Mouse (Mus musculus) neural tube, embryonic 13.5 days (tissue): ENCODE data around the gene Gm1043. TPM values are rescaled to one million over a fixed set of nuclear protein-coding genes. Genes with fewer than 3 reads are reported as not detected.

Source experiments
- ATAC-seq: fragments of 200-750 bp; cut with Nextera tagmentation; 2 replicates; pipeline ENCODE4 v1.8.0; 2017; ENCODE audit warnings: low read depth, mild to moderate bottlenecking, moderate TSS enrichment, moderate library complexity
- H3K27ac ChIP-seq: fragments of 300-500 bp; sonication (generic); replicated peaks from 2 replicates; pipeline ENCODE4 v1.5.1; 2015; ENCODE audit warnings: moderate library complexity, mild to moderate bottlenecking, inconsistent platforms
- H3K27me3 ChIP-seq: fragments of 300-500 bp; sonication (generic); 2 replicates; pipeline ENCODE4 v1.6.1; 2015; ENCODE audit warnings: mild to moderate bottlenecking, inconsistent platforms
- H3K36me3 ChIP-seq: fragments of 300-500 bp; sonication (generic); 2 replicates; pipeline ENCODE4 v1.6.1; 2015; ENCODE audit warnings: mild to moderate bottlenecking, inconsistent platforms
- H3K4me1 ChIP-seq: fragments of 300-500 bp; sonication (generic); replicated peaks from 2 replicates; pipeline ENCODE4 v1.6.1; 2015; ENCODE audit warnings: inconsistent platforms
- H3K4me2 ChIP-seq: fragments of 300-500 bp; sonication (generic); 2 replicates; pipeline ENCODE4 v1.6.1; 2015; ENCODE audit warnings: inconsistent platforms, mild to moderate bottlenecking, moderate library complexity
- H3K4me3 ChIP-seq: fragments of 300-500 bp; sonication (generic); 2 replicates; pipeline ENCODE4 v1.5.1; 2015; ENCODE audit warnings: mild to moderate bottlenecking, inconsistent platforms
- H3K9ac ChIP-seq: fragments of 300-500 bp; sonication (generic); 2 replicates; pipeline ENCODE4 v1.6.1; 2015; ENCODE audit warnings: moderate library complexity, mild to moderate bottlenecking, inconsistent platforms
- H3K9me3 ChIP-seq: fragments of 300-500 bp; sonication (generic); 2 replicates; pipeline ENCODE4 v1.6.1; 2016; ENCODE audit warnings: inconsistent platforms
- WGBS: fragments of 180-500 bp; shearing (Covaris S2); methylation state at CpG from one replicate; pipeline ENCODE4 v1.1.7; 2015; 5-methylcytosine and 5-hydroxymethylcytosine counted together
- polyA plus RNA-seq: library from polyadenylated mRNA; unstranded; fragments of >200 nt; fragmentation: Nextera tagmentation; extraction: Ambion mirVana; gene quantifications from 2 replicates; pipeline ENCODE4 v1.2.1, GENCODE M21; 2015

Gm1043 gene
- polyA plus RNA-seq, 1 experiment from 2014 or later, result 1.2 TPM

DNA sequence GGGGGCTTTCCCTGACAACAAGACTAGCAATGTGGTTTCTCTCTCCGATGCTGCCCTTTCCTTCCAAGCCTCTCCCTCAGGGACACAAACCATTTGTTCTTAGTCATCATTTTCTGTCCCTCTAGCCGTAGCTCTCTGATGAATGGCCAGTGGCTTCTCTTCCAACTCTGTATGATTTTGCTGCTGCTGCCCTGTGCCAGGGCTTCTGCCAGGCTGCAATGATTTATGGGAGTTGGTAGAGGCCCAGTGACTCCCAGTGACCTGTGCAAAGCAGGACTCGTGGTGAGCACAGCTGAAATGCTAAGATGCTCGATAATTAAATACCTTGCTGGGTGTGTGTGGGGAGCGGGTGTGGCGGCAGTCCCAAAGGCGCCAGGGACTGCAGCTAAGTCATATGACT, 130.1 kb downstream of the Gm1043 start:
- Histone ChIP-seq H3K4me1 (peaks cover 48% of the 10 kb centered on the region), H3K36me3 (no peaks in the 10 kb centered on the region), H3K4me2 (no peak overlapping the region), H3K9me3 (no peaks in the 10 kb centered on the region), H3K27me3 (no peaks in the 10 kb centered on the region), H3K27ac (peak overlapping the region; percentile 85), H3K4me3 (no peak overlapping the region), H3K9ac (no peak overlapping the region)
- 55% methylated on average over 7 of the region's 7 CpGs for WGBS
- no peak for ATAC-seq

- Histone ChIP-seq H3K27ac (0 out of 2 replicates have a peak overlapping the region, but pooled peaks have one; percentile 10), H3K4me1 (peaks cover 52% of the 10 kb centered on the region), H3K4me3 (no peak overlapping the region), H3K9me3 (no peaks in the 10 kb centered on the region), H3K36me3 (no peaks in the 10 kb centered on the region), H3K4me2 (no peak overlapping the region), H3K27me3 (no peaks in the 10 kb centered on the region), H3K9ac (no peak overlapping the region)
- ATAC-seq, result no peak
- WGBS, result 40% methylated on average over 5 of the region's 5 CpGs
These were observed 134.4 kb downstream of the Gm1043 start for GRCm38 (mm10) chr5:37219615-37220014.

DNA sequence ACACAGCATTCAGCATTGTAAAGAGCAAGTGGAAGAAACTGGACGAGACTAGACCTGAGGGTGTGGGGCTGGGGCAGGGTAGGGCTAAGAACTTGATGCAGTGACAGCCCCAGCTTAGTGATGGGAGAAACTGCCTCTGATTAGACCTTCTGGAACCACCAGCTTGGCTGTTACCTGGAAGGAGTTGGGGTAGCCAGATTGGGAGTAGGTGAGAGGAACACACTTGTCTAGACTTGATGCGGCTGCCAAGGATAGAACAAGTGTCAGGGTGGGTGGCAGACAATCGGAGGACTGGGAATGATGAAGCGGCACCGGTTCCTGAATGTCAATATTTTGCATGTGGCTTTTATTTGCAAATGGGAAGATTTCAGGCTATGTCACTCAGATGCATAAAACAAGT, 135.4 kb downstream of the Gm1043 start:
- no peaks in the 10 kb centered on the region for H3K36me3 ChIP-seq
- H3K4me2 ChIP-seq, result no peak overlapping the region
- peak overlapping the region; percentile 81 for H3K27ac ChIP-seq
- WGBS, result 81% methylated on average over 5 of the region's 5 CpGs
- H3K4me1 ChIP-seq, result peaks cover 45% of the 10 kb centered on the region
- ATAC-seq, result no peak
- no peak overlapping the region for H3K9ac ChIP-seq
- no peak overlapping the region for H3K4me3 ChIP-seq
- no peaks in the 10 kb centered on the region for H3K9me3 ChIP-seq
- H3K27me3 ChIP-seq, result no peaks in the 10 kb centered on the region

DNA sequence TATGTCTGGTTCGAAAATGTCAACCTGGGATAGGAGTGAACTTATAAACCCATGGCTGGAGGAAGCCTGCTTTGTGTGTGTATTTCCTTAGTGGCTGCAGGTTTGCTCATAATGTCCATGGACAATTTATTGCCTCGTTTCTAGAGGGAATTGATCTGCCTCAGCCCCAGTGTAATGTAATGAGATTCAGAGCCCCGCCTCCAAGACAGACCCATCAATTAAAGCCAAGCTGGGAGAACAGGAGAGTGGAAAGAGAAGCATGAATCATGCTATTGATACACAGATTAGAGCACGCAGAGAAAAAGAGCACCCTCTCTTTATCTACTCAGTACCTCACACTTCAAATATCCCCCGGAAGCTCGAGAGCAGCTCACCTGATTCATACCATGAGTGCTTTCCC, 136.4 kb downstream of the Gm1043 start:
- Histone ChIP-seq H3K9ac (no peak overlapping the region), H3K4me3 (no peak overlapping the region), H3K4me2 (no peak overlapping the region), H3K36me3 (no peaks in the 10 kb centered on the region), H3K4me1 (peaks cover 45% of the 10 kb centered on the region), H3K9me3 (no peaks in the 10 kb centered on the region), H3K27ac (peak overlapping the region; percentile 81), H3K27me3 (no peaks in the 10 kb centered on the region)
- ATAC-seq, result peak; percentile 79
- 15% methylated on average over 6 of the region's 6 CpGs for WGBS

DNA sequence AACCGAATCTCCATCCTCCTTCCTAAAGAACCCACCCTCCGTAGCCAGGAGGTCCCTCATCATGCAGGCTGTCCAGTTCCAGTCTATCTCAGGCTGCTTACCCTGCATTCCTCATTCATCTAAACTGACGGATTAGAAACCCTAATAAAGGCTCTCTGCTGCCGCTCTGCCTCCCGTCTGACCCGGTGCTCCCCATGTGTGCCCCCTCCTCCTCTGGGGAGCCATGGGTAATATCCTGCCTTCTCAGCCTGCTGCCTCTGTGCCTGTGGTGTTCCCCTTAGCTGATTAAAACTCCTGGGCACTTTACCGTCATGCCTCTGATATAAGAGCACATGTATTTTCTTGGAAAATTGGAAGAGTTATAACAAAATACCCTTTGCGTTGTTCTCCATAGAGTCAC, 137.1 kb downstream of the Gm1043 start:
- H3K36me3 ChIP-seq, result no peaks in the 10 kb centered on the region
- no peaks in the 10 kb centered on the region for H3K9me3 ChIP-seq
- H3K4me1 ChIP-seq, result peaks cover 45% of the 10 kb centered on the region
- H3K4me3 ChIP-seq, result no peak overlapping the region
- peak overlapping the region; percentile 81 for H3K27ac ChIP-seq
- ATAC-seq, result 0 out of 2 replicates have a peak, but pooled peaks have one; percentile 28
- H3K9ac ChIP-seq, result no peak overlapping the region
- H3K27me3 ChIP-seq, result no peaks in the 10 kb centered on the region
- 26% methylated on average over 8 of the region's 8 CpGs for WGBS
- H3K4me2 ChIP-seq, result no peak overlapping the region

- 89% methylated on average over 1 of the region's 1 CpGs for WGBS
- no peak for ATAC-seq
These were observed 140.5 kb downstream of the Gm1043 start for GRCm38 (mm10) chr5:37225708-37226107.

GRCm38 (mm10) chr5:37227956-37228680, 142.9 kb downstream of the Gm1043 start:
- H3K27ac ChIP-seq, result peak overlapping the region; percentile 20
- H3K9ac ChIP-seq, result no peak overlapping the region
- H3K36me3 ChIP-seq, result no peaks in the 10 kb centered on the region
- no peak overlapping the region for H3K4me3 ChIP-seq
- WGBS, result 59% methylated on average over 6 of the region's 6 CpGs
- H3K4me1 ChIP-seq, result peaks cover 18% of the 10 kb centered on the region
- no peak overlapping the region for H3K4me2 ChIP-seq
- no peaks in the 10 kb centered on the region for H3K9me3 ChIP-seq
- no peak for ATAC-seq
- no peaks in the 10 kb centered on the region for H3K27me3 ChIP-seq

More at GRCm38 (mm10) chr5:37225708-37226107, 140.5 kb downstream of the Gm1043 start:
- peaks cover 41% of the 10 kb centered on the region for H3K4me1 ChIP-seq
- H3K27me3 ChIP-seq, result no peaks in the 10 kb centered on the region
- H3K36me3 ChIP-seq, result no peaks in the 10 kb centered on the region
- H3K4me2 ChIP-seq, result no peak overlapping the region
- no peak overlapping the region for H3K27ac ChIP-seq
- no peak overlapping the region for H3K4me3 ChIP-seq
- H3K9ac ChIP-seq, result no peak overlapping the region
- no peaks in the 10 kb centered on the region for H3K9me3 ChIP-seq

GRCm38 (mm10) chr5:37228894-37229293, 143.7 kb downstream of the Gm1043 start:
- Histone ChIP-seq H3K9me3 (no peaks in the 10 kb centered on the region), H3K4me1 (peaks cover 18% of the 10 kb centered on the region), H3K9ac (no peak overlapping the region), H3K36me3 (no peaks in the 10 kb centered on the region), H3K4me2 (no peak overlapping the region), H3K27me3 (no peaks in the 10 kb centered on the region), H3K4me3 (no peak overlapping the region), H3K27ac (peak overlapping the region; percentile 20)
- ATAC-seq, result peak; percentile 64; the same call in 1 of the 2 replicates
- WGBS, result 32% methylated on average over 7 of the region's 7 CpGs

GRCm38 (mm10) chr5:37233010-37233557, 147.9 kb downstream of the Gm1043 start:
- no peaks in the 10 kb centered on the region for H3K9me3 ChIP-seq
- no peak overlapping the region for H3K4me3 ChIP-seq
- H3K27me3 ChIP-seq, result peaks cover 9% of the 10 kb centered on the region
- no peak overlapping the region for H3K4me2 ChIP-seq
- no peak overlapping the region for H3K9ac ChIP-seq
- no peak for ATAC-seq
- WGBS, result 46% methylated on average over 9 of the region's 9 CpGs
- H3K27ac ChIP-seq, result no peak overlapping the region
- no peaks in the 10 kb centered on the region for H3K36me3 ChIP-seq
- peaks cover 14% of the 10 kb centered on the region for H3K4me1 ChIP-seq

DNA sequence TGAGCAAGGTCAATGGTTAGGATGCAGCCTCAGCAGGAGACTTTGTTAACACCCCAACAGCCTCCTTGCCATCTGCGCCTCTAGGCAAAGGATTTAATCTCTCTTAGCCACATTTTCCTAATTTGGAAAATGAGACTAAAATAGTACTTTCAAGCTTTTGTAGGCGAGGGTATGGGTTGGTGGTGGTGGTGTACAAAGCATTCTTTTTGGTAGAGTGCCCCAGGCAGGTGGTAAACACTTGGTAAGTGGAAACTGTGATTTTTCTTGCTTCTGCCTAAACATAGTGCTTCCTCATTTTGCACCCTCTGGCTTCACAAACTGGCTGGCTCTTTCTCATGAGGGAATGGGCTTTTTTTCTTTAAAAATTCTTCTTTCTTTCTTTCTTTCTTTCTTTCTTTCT, 153.5 kb downstream of the Gm1043 start:
- H3K4me3 ChIP-seq, result no peak overlapping the region
- no peak overlapping the region for H3K27ac ChIP-seq
- 44% methylated on average over 2 of the region's 2 CpGs for WGBS
- H3K27me3 ChIP-seq, result peaks cover 45% of the 10 kb centered on the region
- no peak overlapping the region for H3K9ac ChIP-seq
- peaks cover 34% of the 10 kb centered on the region for H3K4me1 ChIP-seq
- ATAC-seq, result no peak
- H3K4me2 ChIP-seq, result no peak overlapping the region
- H3K36me3 ChIP-seq, result no peaks in the 10 kb centered on the region
- H3K9me3 ChIP-seq, result no peaks in the 10 kb centered on the region

GRCm38 (mm10) chr5:37240550-37240949, 155.4 kb downstream of the Gm1043 start:
- no peaks in the 10 kb centered on the region for H3K36me3 ChIP-seq
- H3K27me3 ChIP-seq, result peaks cover 41% of the 10 kb centered on the region
- ATAC-seq, result no peak
- peaks cover 51% of the 10 kb centered on the region for H3K4me1 ChIP-seq
- no peak overlapping the region for H3K9ac ChIP-seq
- no peaks in the 10 kb centered on the region for H3K9me3 ChIP-seq
- H3K27ac ChIP-seq, result peak overlapping the region; percentile 98
- no peak overlapping the region for H3K4me3 ChIP-seq
- H3K4me2 ChIP-seq, result peak overlapping the region; percentile 90; the same call in 1 of the 2 replicates
- 4% methylated on average over 5 of the region's 5 CpGs for WGBS

DNA sequence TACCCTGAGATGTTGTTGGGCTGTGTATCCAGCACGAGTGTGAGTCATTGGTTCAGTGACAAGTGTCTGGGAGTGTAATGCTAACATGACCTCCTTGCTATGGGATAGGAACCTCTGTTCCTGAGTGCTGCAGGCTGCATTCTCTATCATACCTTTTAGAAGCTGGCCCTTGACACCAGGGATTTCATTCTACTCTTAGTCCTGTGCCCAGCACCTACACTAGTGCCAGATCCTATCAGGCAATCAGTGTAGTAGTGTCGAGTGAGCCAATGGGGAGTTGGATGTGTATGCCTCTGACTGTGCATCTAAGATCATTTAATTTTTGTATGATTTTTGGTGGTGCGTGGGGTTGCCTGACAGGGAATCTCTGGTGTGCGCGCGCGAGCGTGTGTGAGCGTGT, 156.1 kb downstream of the Gm1043 start:
- Histone ChIP-seq H3K36me3 (no peaks in the 10 kb centered on the region), H3K27me3 (peaks cover 41% of the 10 kb centered on the region), H3K27ac (peak overlapping the region; percentile 98), H3K4me3 (peak overlapping the region; percentile 68), H3K4me2 (peak overlapping the region; percentile 90), H3K4me1 (peaks cover 52% of the 10 kb centered on the region), H3K9me3 (no peaks in the 10 kb centered on the region), H3K9ac (peak overlapping the region; percentile 92)
- ATAC-seq, result peak; percentile 4
- 8% methylated on average over 9 of the region's 9 CpGs for WGBS
